Mouse (Mus musculus): ENCODE results near the gene Lhx1. TPM values are rescaled to one million over a fixed set of nuclear protein-coding genes. Genes with fewer than 3 reads are reported as not detected.

Lhx1 gene
- total and polyA plus RNA-seq, 2 experiments from 2014 or later = 5.3 to 7.9 TPM

- Histone ChIP-seq H3K9ac (no peak overlapping the region), H3K4me2 (ENCODE audit: low read depth) (no peak overlapping the region), H3K27me3 (ENCODE audit: insufficient read depth, low read length) (peaks cover 15% of the 10 kb centered on the region; the same call in 1 of the 2 replicates), H3K9me3 (ENCODE audit: low read length) (no peaks in the 10 kb centered on the region), H3K36me3 (ENCODE audit: insufficient read depth) (no peaks in the 10 kb centered on the region), H3K4me1 (ENCODE audit: insufficient read depth) (0 out of 2 replicates have a peak, but pooled peaks cover 5% of the 10 kb centered on the region), H3K4me3 (ENCODE audit: low read depth, low read length) (no peak overlapping the region), H3K27ac (ENCODE audit: low read depth, low read length) (no peak overlapping the region)
- DNase-seq (no peak), ATAC-seq (no peak)
- no peak for TF ChIP-seq CTCF (IDR thresholded peaks at IDR 0.05; ENCODE audit: low read depth)
- 84% methylated on average over 4 of the region's 4 CpGs for WGBS
Measured at GRCm38 (mm10) chr11:84551296-84551695, 26.0 kb upstream of the Lhx1 start.

- Histone ChIP-seq H3K9ac (no peak overlapping the region), H3K9me3 (ENCODE audit: low read length) (no peaks in the 10 kb centered on the region), H3K27me3 (ENCODE audit: insufficient read depth, low read length) (peaks cover 20% of the 10 kb centered on the region), H3K4me3 (ENCODE audit: low read depth, low read length) (no peak overlapping the region), H3K36me3 (ENCODE audit: insufficient read depth) (no peaks in the 10 kb centered on the region), H3K27ac (ENCODE audit: low read depth, low read length) (no peak overlapping the region), H3K4me2 (ENCODE audit: low read depth) (no peak overlapping the region), H3K4me1 (ENCODE audit: insufficient read depth) (0 out of 2 replicates have a peak, but pooled peaks cover 5% of the 10 kb centered on the region)
- ATAC-seq (no peak), DNase-seq (no peak)
- WGBS = 40% methylated on average over 6 of the region's 6 CpGs
- no peak for TF ChIP-seq CTCF (IDR thresholded peaks at IDR 0.05; ENCODE audit: low read depth)
Measured at GRCm38 (mm10) chr11:84549258-84549791, 24.0 kb upstream of the Lhx1 start.

- no peaks in the 10 kb centered on the region for H3K36me3 ChIP-seq (ENCODE audit: insufficient read depth)
- ATAC-seq (peak; percentile 36; the same call in 1 of the 2 replicates), DNase-seq (no peak)
- no peak overlapping the region for H3K4me3 ChIP-seq (ENCODE audit: low read depth, low read length)
- H3K9ac ChIP-seq = no peak overlapping the region
- H3K4me1 ChIP-seq (ENCODE audit: insufficient read depth) = 0 out of 2 replicates have a peak, but pooled peaks cover 5% of the 10 kb centered on the region
- no peaks in the 10 kb centered on the region for H3K9me3 ChIP-seq (ENCODE audit: low read length)
- no peak overlapping the region for H3K4me2 ChIP-seq (ENCODE audit: low read depth)
- peaks cover 23% of the 10 kb centered on the region for H3K27me3 ChIP-seq (ENCODE audit: insufficient read depth, low read length)
- TF ChIP-seq CTCF (IDR thresholded peaks at IDR 0.05; ENCODE audit: low read depth) = no peak
- H3K27ac ChIP-seq (ENCODE audit: low read depth, low read length) = no peak overlapping the region
- WGBS = 8% methylated on average over 2 of the region's 2 CpGs
Measured at GRCm38 (mm10) chr11:84548293-84548692, 23.0 kb upstream of the Lhx1 start.

GRCm38 (mm10) chr11:84539981-84540380, 14.6 kb upstream of the Lhx1 start:
- no peak overlapping the region for H3K27ac ChIP-seq (ENCODE audit: low read depth, low read length)
- WGBS = 13% methylated on average over 4 of the region's 4 CpGs
- no peak for DNase-seq

GRCm38 (mm10) chr11:84529797-84530703, 4.7 kb upstream of the Lhx1 start:
- H3K4me2 ChIP-seq (ENCODE audit: low read depth) = no peak overlapping the region
- no peak for TF ChIP-seq CTCF (IDR thresholded peaks at IDR 0.05; ENCODE audit: low read depth)
- no peak overlapping the region for H3K9ac ChIP-seq
- H3K36me3 ChIP-seq (ENCODE audit: insufficient read depth) = no peaks in the 10 kb centered on the region
- 7% methylated on average over 14 of the region's 14 CpGs for WGBS
- peaks cover 10% of the 10 kb centered on the region for H3K4me1 ChIP-seq (ENCODE audit: insufficient read depth)
- ATAC-seq = no peak
- H3K4me3 ChIP-seq (ENCODE audit: low read depth, low read length) = no peak overlapping the region
- no peaks in the 10 kb centered on the region for H3K9me3 ChIP-seq (ENCODE audit: low read length)
- no peak overlapping the region for H3K27ac ChIP-seq (ENCODE audit: low read depth, low read length)
- peaks cover 93% of the 10 kb centered on the region for H3K27me3 ChIP-seq (ENCODE audit: insufficient read depth, low read length)
- DNase-seq = no peak

More at GRCm38 (mm10) chr11:84539981-84540380, 14.6 kb upstream of the Lhx1 start:
- H3K4me3 ChIP-seq (ENCODE audit: low read depth, low read length) = no peak overlapping the region
- H3K36me3 ChIP-seq (ENCODE audit: insufficient read depth) = no peaks in the 10 kb centered on the region
- no peaks in the 10 kb centered on the region for H3K4me1 ChIP-seq (ENCODE audit: insufficient read depth)
- H3K4me2 ChIP-seq (ENCODE audit: low read depth) = no peak overlapping the region
- peaks cover 39% of the 10 kb centered on the region for H3K27me3 ChIP-seq (ENCODE audit: insufficient read depth, low read length)
- ATAC-seq = no peak
- H3K9me3 ChIP-seq (ENCODE audit: low read length) = no peaks in the 10 kb centered on the region
- no peak for TF ChIP-seq CTCF (IDR thresholded peaks at IDR 0.05; ENCODE audit: low read depth)
- no peak overlapping the region for H3K9ac ChIP-seq

- Histone ChIP-seq H3K4me1 (ENCODE audit: insufficient read depth) (peaks cover 10% of the 10 kb centered on the region), H3K4me3 (ENCODE audit: low read depth, low read length) (no peak overlapping the region), H3K4me2 (ENCODE audit: low read depth) (no peak overlapping the region), H3K36me3 (ENCODE audit: insufficient read depth) (no peaks in the 10 kb centered on the region), H3K9ac (no peak overlapping the region), H3K9me3 (ENCODE audit: low read length) (no peaks in the 10 kb centered on the region), H3K27me3 (ENCODE audit: insufficient read depth, low read length) (peaks cover 94% of the 10 kb centered on the region), H3K27ac (ENCODE audit: low read depth, low read length) (no peak overlapping the region)
- ATAC-seq = no peak
- DNase-seq = no peak
- WGBS = 2% methylated on average over 24 of the region's 24 CpGs
- no peak for TF ChIP-seq CTCF (IDR thresholded peaks at IDR 0.05; ENCODE audit: low read depth)
Measured at GRCm38 (mm10) chr11:84529143-84529755, 3.9 kb upstream of the Lhx1 start.

Measured in forebrain, postnatal 0 days (tissue).